Mouse (Mus musculus) kidney, postnatal 4 days (tissue): Measurements from ENCODE around the gene Dppa2.
"Not testable (repeated sequence)": the region's sequence is repeated elsewhere in the genome, so short reads cannot be mapped to it uniquely, and the experiment has no call there.

Experiments
- DNase-seq, 2 experiments: peaks; one replicate each; pipeline ENCODE4 v3.0.0; 2021; ENCODE audit warnings: mixed read lengths in 2 of 2

The Dppa2 gene

GRCm38 (mm10) chr16:48303509-48303908 is at the start of gene Dppa2:
Gene Dppa2, plus strand, starts transcription at chr16:48303908.
- no peak for DNase-seq

GRCm38 (mm10) chr16:48254584-48254983 is 49.1 kb upstream of the Dppa2 start:
- DNase-seq = no peak

- DNase-seq = no peak
Measured at GRCm38 (mm10) chr16:48259519-48259918, 44.2 kb upstream of the Dppa2 start.

GRCm38 (mm10) chr16:48262901-48263300 is 40.8 kb upstream of the Dppa2 start:
- no peak for DNase-seq

- no peak for DNase-seq
Measured at GRCm38 (mm10) chr16:48265856-48266255, 37.9 kb upstream of the Dppa2 start.

- DNase-seq = no peak
Measured at GRCm38 (mm10) chr16:48276940-48277339, 26.8 kb upstream of the Dppa2 start.

GRCm38 (mm10) chr16:48280883-48281282 is 22.8 kb upstream of the Dppa2 start:
- no peak for DNase-seq

GRCm38 (mm10) chr16:48282801-48283200 is 20.9 kb upstream of the Dppa2 start:
- no peak for DNase-seq

- no peak for DNase-seq
Measured at GRCm38 (mm10) chr16:48283517-48283916, 20.2 kb upstream of the Dppa2 start, which contains the start of gene Dppa4. Gene Dppa4, plus strand, starts transcription at chr16:48283733.

GRCm38 (mm10) chr16:48285517-48285916 is 18.2 kb upstream of the Dppa2 start:
- DNase-seq = no peak

GRCm38 (mm10) chr16:48297384-48298136 is 6.1 kb upstream of the Dppa2 start:
- no peak for DNase-seq

- DNase-seq = no peak
Measured at GRCm38 (mm10) chr16:48299884-48300283, 3.8 kb upstream of the Dppa2 start.

- DNase-seq = no peak
Measured at GRCm38 (mm10) chr16:48303983-48304382, 275 bp downstream of the Dppa2 start.

- not testable (repeated sequence) for DNase-seq
Measured at GRCm38 (mm10) chr16:48308916-48309315, 5.2 kb downstream of the Dppa2 start.

GRCm38 (mm10) chr16:48309912-48310630 is 6.4 kb downstream of the Dppa2 start:
- DNase-seq = no peak

GRCm38 (mm10) chr16:48315294-48315693 is 11.6 kb downstream of the Dppa2 start:
- no peak for DNase-seq

GRCm38 (mm10) chr16:48320781-48321180 is 17.1 kb downstream of the Dppa2 start:
- DNase-seq = no peak

- DNase-seq = no peak
Measured at GRCm38 (mm10) chr16:48323133-48323532, 19.4 kb downstream of the Dppa2 start.

- DNase-seq = no peak
Measured at GRCm38 (mm10) chr16:48323602-48324345, 20.1 kb downstream of the Dppa2 start.

- DNase-seq = peak; percentile 39 to 56
Measured at GRCm38 (mm10) chr16:48326903-48327302, 23.2 kb downstream of the Dppa2 start.

- no peak for DNase-seq
Measured at GRCm38 (mm10) chr16:48328420-48328819, 24.7 kb downstream of the Dppa2 start.

GRCm38 (mm10) chr16:48331822-48332221 is 28.1 kb downstream of the Dppa2 start:
- DNase-seq = no peak

GRCm38 (mm10) chr16:48335326-48335725 is 31.6 kb downstream of the Dppa2 start:
- no peak for DNase-seq
